Mouse (Mus musculus): Measurements from ENCODE around the gene Vat1l. TPM values are rescaled to one million over a fixed set of nuclear protein-coding genes. Genes with fewer than 3 reads are reported as not detected.
A peak's percentile ranks its signal among the peaks of the same experiment; 100 is the strongest.

Vat1l gene
- total RNA-seq, 2 experiments from 2014 or later = not detected

- no peak for ATAC-seq (ENCODE audit: poor library complexity, severe bottlenecking)
Observed at GRCm38 (mm10) chr8:114294889-114295748, 89.7 kb downstream of the Vat1l start.

DNA sequence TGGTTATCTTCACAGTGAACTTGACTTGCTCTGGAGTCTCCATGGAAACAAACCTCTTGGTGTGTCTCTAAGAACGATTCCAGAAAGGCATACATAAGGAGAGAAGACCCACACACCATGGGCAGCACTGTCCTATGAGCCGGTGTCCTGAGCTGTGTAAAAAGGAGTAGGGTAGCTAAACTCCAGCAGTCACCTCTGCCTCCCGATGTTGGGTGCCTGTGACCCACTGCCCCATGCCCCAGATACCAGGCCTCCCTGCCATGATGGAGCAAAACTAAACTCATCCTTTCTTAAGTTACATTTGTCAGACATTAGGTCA, 90.3 kb downstream of the Vat1l start:
- no peak for ATAC-seq (ENCODE audit: poor library complexity, severe bottlenecking)

DNA sequence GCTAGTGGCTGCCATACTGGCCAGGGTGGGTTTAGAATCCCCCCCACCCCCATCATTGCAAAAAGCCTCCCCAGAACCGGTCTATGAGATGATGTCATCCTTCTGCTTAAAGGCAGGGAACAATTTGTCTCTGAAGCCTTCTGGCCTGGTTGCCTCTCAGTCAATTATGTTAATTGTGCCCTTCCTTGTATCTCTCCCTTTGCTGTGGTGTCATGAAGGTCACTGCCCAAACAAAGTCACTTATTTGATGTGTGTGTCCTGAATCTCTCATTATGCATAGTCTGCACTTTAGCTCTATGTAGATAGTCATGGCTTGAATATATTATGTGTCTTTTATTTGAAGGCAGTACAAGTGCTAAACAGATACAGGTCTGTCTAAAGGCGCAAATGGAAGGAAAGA, 92.8 kb downstream of the Vat1l start:
- ATAC-seq (ENCODE audit: poor library complexity, severe bottlenecking) = no peak

GRCm38 (mm10) chr8:114300072-114300471, 94.7 kb downstream of the Vat1l start:
- no peak for ATAC-seq (ENCODE audit: poor library complexity, severe bottlenecking)

DNA sequence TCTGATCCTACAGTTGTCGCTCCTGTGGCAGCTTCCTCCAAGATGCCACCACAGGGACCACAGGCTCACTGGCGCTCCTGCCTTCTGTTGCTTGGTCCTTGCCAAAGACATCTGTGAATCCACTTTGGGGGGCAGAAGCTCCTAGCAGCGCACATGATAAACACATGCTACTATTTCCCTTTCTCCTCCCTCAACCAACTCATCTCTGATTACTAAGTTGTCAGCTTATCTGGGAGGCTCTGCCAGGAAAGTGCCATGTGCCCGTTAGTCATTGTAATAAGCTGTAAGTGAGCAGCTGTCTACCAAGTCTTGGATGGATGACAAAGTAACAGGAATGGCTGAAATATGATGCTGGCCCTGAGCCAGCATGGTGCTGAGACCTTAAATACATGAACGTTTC, 100.9 kb downstream of the Vat1l start:
- ATAC-seq (ENCODE audit: poor library complexity, severe bottlenecking) = no peak

DNA sequence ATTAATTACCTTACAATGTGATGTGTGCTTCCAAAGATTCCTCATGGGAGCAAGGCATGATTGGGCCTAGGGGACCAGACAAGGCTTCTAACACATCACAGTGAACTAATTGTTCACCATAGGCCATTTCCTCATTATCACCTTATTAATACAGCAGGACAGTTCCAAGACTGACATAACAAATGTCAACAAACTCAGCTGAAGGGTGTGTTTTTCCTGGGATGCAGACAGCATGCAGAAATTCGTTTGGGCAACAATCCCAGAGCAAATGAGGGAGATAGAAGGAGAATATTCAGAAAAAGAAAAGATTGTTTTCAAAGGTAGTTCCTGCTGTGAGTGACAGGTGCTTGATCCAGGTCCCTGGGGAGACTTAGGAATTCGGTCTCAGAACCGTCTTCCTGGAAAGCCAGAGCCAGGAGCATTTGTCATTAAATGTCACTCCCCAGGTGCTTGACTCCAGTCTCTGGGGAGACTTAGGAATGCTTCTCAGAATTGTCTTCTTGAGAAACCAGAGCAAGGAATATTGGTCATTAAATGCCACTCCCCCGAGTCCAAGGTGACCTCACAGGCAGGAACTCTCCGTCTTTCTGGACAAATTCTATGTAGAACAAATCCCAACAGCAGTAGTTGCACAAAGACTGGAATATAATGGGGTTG, 109.4 kb downstream of the Vat1l start:
- ATAC-seq (ENCODE audit: poor library complexity, severe bottlenecking) = no peak

- ATAC-seq (ENCODE audit: poor library complexity, severe bottlenecking) = no peak
Observed at GRCm38 (mm10) chr8:114318161-114318560, 112.7 kb downstream of the Vat1l start.

DNA sequence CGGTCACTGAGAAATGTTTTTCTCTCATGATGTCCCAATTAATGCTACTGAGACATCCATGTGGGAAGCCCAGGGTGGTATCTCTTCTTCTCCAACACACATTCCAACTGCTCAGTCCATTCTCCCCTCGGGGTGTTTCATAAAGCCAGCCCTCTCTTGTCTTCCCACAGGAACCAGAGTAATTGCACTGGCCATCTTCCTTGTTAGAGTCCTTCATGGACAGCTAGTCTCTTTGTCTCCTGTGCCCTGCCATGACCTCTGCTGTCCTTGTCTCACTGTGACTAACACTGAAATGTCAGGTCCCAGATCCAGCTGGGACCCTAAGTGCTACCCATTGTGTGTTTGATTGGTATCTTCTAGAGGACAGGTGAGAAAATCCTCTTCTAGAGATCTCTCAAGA, 116.7 kb downstream of the Vat1l start:
- no peak for ATAC-seq (ENCODE audit: poor library complexity, severe bottlenecking)

DNA sequence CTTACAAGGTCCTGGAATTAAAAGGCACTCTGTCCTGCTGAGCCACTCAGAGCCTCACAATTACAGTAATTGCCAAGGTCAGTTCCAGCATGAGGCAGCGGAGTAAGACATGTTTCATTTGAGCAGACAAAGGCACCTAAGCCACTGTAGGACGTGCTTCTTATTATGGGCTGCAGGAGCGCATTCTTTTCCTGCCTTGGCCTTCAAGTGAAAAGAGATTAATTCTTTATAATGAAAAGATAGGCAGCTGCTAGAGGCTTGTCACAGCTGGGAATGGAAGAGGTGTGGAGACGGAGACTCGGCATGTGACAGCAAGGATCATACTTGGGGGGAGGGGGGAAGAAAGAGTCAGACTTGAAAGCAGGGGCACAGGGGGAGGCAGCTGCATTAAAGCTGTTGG, 126.5 kb downstream of the Vat1l start:
- ATAC-seq (ENCODE audit: poor library complexity, severe bottlenecking) = no peak

- no peak for ATAC-seq (ENCODE audit: poor library complexity, severe bottlenecking)
Observed at GRCm38 (mm10) chr8:114332949-114333348, 127.5 kb downstream of the Vat1l start.

GRCm38 (mm10) chr8:114335721-114336120, 130.3 kb downstream of the Vat1l start:
- no peak for ATAC-seq (ENCODE audit: poor library complexity, severe bottlenecking)

DNA sequence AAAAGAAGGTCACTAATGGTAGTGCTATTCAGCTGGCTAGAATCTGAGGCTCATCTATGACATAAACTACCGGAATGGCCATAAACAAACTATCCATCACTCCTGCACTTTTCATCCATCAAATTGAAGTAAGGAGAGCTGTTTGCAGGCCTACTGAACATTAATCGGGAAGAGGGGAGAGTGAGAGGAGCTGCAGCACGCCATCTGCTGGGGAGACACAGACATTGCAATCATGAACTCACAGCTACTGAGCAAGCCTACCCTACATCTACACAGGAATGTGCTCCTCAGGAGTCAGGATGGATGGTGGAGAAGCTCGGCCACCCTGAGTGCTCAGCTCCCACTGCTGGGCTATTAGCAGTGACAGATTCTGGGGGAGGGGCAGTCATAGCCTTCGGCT, 136.9 kb downstream of the Vat1l start:
- peak; percentile 40; the same call in 1 of the 2 replicates for ATAC-seq (ENCODE audit: poor library complexity, severe bottlenecking)

DNA sequence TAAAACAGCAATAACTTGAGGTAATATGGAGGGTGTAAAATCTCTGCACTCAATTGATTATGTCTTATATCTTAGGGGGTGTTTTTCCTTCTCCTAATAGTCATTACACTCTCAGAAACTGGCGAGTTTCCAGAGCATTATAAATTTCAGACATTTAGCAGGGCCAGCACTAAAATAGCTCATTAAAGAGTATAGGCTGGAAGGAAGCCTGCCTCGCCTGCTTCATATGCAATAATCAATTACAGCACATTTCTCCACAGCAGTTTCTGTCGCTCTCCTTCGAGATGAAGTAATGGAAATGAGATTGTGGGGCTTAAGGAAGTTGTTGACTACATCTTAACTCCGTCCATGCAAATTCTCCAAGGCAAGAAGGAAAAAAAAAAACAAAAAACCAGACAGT, 139.4 kb downstream of the Vat1l start:
- no peak for ATAC-seq (ENCODE audit: poor library complexity, severe bottlenecking)

- ATAC-seq (ENCODE audit: poor library complexity, severe bottlenecking) = no peak
Observed at GRCm38 (mm10) chr8:114346045-114346444, 140.6 kb downstream of the Vat1l start.

- ATAC-seq (ENCODE audit: poor library complexity, severe bottlenecking) = peak; percentile 30; the same call in 1 of the 2 replicates
Observed at GRCm38 (mm10) chr8:114351643-114352427, 146.4 kb downstream of the Vat1l start.

DNA sequence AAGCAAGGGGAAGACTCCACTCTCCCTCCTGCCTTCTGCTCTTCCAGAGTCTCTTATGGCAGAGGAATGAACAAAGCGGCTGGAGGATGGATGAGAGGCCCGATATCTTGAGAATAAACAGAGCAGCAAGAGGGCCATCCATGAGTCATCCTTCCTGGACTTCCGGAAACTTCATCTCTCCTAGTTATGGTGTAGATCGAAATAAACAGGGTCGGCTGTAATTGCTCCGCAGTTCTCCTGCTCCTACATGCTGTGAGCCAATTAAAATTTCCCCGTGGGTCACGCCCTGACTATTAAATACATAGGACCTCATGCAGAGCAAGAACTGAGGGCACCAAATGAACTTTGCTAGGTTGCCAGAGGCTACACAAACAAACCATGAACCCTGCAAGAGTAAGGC, 155.1 kb downstream of the Vat1l start:
- ATAC-seq (ENCODE audit: poor library complexity, severe bottlenecking) = no peak

DNA sequence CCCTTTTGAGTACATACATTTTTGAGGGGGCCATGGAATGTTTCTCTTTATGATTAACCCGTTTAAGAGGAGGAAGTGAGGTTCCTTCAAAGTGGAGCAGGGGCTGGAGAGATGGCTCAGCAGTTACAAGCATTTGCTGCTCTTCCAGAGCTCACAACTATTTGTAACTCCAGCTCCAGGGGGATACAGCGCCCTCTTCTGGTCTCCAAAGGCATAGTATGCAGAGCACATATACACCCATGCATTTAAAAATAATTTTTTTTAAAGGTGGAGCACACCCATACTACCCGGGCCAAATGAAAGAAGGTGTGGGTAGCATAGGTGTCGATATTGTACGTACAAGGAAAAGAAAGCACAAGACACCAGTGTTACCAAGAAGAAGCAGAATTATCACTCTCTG, 157.8 kb downstream of the Vat1l start:
- no peak for ATAC-seq (ENCODE audit: poor library complexity, severe bottlenecking)

GRCm38 (mm10) chr8:114363656-114364055, 158.2 kb downstream of the Vat1l start:
- ATAC-seq (ENCODE audit: poor library complexity, severe bottlenecking) = no peak

DNA sequence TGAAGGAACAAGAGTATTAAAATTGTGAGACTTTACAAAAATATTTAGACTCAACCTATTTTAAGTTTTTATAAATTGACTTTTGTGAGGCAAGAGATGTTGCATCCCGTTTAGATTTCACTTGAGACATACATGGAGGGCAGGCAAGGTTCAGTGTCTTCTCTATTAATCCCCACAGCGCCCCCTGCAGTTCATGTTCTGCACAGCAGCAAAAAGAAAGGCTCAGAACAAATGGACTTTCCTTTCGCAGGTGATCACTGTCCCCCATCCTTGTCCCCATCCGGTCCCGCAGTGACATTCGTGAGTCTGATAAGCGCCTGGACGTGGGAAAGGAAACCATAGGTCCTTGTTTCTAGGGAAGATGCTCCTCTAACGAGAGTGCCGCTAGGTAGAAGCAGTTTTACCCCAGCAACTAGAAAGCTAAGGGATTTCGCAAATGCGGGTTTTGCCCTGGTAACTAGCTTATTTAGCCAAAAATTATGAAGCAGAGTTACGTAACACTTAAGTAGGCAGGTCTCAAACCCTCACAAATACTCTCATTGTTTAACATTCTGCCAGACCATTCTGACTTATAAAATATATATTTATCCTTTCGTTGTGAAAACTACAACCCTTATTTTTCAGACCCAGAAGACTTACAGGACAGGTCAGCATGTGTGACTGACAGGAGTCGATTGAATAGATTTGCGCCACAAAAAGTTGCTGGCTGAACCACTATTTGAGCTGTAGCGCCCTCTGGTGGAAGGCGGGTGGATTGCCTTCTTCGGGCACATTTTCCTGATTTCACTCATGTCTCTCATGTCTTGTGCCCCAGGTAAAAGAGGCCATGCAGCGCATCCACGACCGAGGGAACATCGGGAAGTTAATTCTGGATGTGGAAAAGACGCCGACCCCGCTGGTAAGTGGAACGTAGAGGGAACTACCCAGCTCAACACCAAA, 163.9 kb downstream of the Vat1l start:
- ATAC-seq (ENCODE audit: poor library complexity, severe bottlenecking) = peak; percentile 77

DNA sequence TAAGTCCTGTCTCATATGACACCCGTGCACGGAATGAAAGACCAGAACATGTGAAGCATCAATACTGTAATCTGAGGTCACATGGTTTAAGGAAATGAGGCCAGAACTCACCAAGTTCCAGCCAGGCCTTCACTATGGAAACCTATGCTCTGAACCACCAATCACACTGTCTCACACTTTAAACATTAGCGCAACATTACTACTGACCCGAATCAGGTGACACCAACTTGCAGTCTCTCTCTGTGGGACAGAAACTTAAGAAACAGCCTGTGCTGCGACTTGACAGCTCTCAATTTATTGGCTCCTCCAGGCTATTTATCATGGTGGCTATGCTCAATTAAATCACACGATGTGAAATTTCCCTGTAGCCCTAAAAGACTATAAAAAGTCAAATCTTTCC, 169.0 kb downstream of the Vat1l start:
- no peak for ATAC-seq (ENCODE audit: poor library complexity, severe bottlenecking)

GRCm38 (mm10) chr8:114384189-114384588, 178.8 kb downstream of the Vat1l start:
- no peak for ATAC-seq (ENCODE audit: poor library complexity, severe bottlenecking)
